Mouse (Mus musculus): Measurements from ENCODE around the gene Ccdc14. TPM values are rescaled to one million over a fixed set of nuclear protein-coding genes. Genes with fewer than 3 reads are reported as not detected.

The Ccdc14 gene
- polyA plus RNA-seq, 1 experiment from 2014 or later = 4.4 TPM

GRCm38 (mm10) chr16:34765666-34766065 lies 75.2 kb downstream of the Ccdc14 start:
- Histone ChIP-seq H3K36me3 (no peaks in the 10 kb centered on the region), H3K9me3 (replicated peaks) (no peaks in the 10 kb centered on the region), H3K4me3 (no peak overlapping the region), H3K27ac (no peak overlapping the region), H3K4me1 (no peaks in the 10 kb centered on the region), H3K9ac (no peak overlapping the region), H3K4me2 (no peak overlapping the region), H3K27me3 (replicated peaks) (no peaks in the 10 kb centered on the region)
- no peak for ATAC-seq
- 58% methylated on average over 1 of the region's 1 CpGs for WGBS (ENCODE audit: insufficient replicate concordance)

GRCm38 (mm10) chr16:34766193-34766592 lies 75.8 kb downstream of the Ccdc14 start:
- no peak overlapping the region for H3K9ac ChIP-seq
- H3K4me1 ChIP-seq = no peaks in the 10 kb centered on the region
- WGBS (ENCODE audit: insufficient replicate concordance) = 68% methylated on average over 1 of the region's 1 CpGs
- ATAC-seq = no peak
- H3K9me3 ChIP-seq (replicated peaks) = no peaks in the 10 kb centered on the region
- H3K36me3 ChIP-seq = no peaks in the 10 kb centered on the region
- H3K4me3 ChIP-seq = no peak overlapping the region
- H3K27me3 ChIP-seq (replicated peaks) = no peaks in the 10 kb centered on the region
- H3K27ac ChIP-seq = no peak overlapping the region
- no peak overlapping the region for H3K4me2 ChIP-seq

GRCm38 (mm10) chr16:34767443-34767842 lies 77.0 kb downstream of the Ccdc14 start:
- H3K27me3 ChIP-seq (replicated peaks) = no peaks in the 10 kb centered on the region
- H3K9me3 ChIP-seq (replicated peaks) = no peaks in the 10 kb centered on the region
- H3K9ac ChIP-seq = no peak overlapping the region
- WGBS (ENCODE audit: insufficient replicate concordance) = 82% methylated on average over 2 of the region's 2 CpGs
- no peak overlapping the region for H3K4me2 ChIP-seq
- no peaks in the 10 kb centered on the region for H3K4me1 ChIP-seq
- H3K4me3 ChIP-seq = no peak overlapping the region
- no peak for ATAC-seq
- no peaks in the 10 kb centered on the region for H3K36me3 ChIP-seq
- H3K27ac ChIP-seq = no peak overlapping the region

GRCm38 (mm10) chr16:34768436-34768835 lies 78.0 kb downstream of the Ccdc14 start:
- no peak for ATAC-seq
- H3K4me2 ChIP-seq = no peak overlapping the region
- 57% methylated on average over 4 of the region's 4 CpGs for WGBS (ENCODE audit: insufficient replicate concordance)
- H3K9me3 ChIP-seq (replicated peaks) = no peaks in the 10 kb centered on the region
- H3K27ac ChIP-seq = no peak overlapping the region
- H3K36me3 ChIP-seq = no peaks in the 10 kb centered on the region
- H3K9ac ChIP-seq = no peak overlapping the region
- no peaks in the 10 kb centered on the region for H3K4me1 ChIP-seq
- no peaks in the 10 kb centered on the region for H3K27me3 ChIP-seq (replicated peaks)
- H3K4me3 ChIP-seq = no peak overlapping the region

- ATAC-seq = no peak
- H3K27ac ChIP-seq = no peak overlapping the region
- H3K4me3 ChIP-seq = no peak overlapping the region
- no peak overlapping the region for H3K9ac ChIP-seq
- H3K9me3 ChIP-seq (replicated peaks) = no peaks in the 10 kb centered on the region
- H3K36me3 ChIP-seq = no peaks in the 10 kb centered on the region
- 48% methylated on average over 4 of the region's 4 CpGs for WGBS (ENCODE audit: insufficient replicate concordance)
- no peaks in the 10 kb centered on the region for H3K27me3 ChIP-seq (replicated peaks)
- H3K4me2 ChIP-seq = no peak overlapping the region
- H3K4me1 ChIP-seq = no peaks in the 10 kb centered on the region
Measured at GRCm38 (mm10) chr16:34770127-34770526, 79.7 kb downstream of the Ccdc14 start.

- Histone ChIP-seq H3K27ac (no peak overlapping the region), H3K9ac (no peak overlapping the region), H3K4me3 (no peak overlapping the region), H3K27me3 (replicated peaks) (no peaks in the 10 kb centered on the region), H3K4me1 (no peaks in the 10 kb centered on the region), H3K9me3 (replicated peaks) (no peaks in the 10 kb centered on the region), H3K36me3 (no peaks in the 10 kb centered on the region), H3K4me2 (no peak overlapping the region)
- ATAC-seq = no peak
- 40% methylated on average over 4 of the region's 4 CpGs for WGBS (ENCODE audit: insufficient replicate concordance)
Measured at GRCm38 (mm10) chr16:34772445-34773032, 82.1 kb downstream of the Ccdc14 start.

Other genes with a start within 250 kb of the Ccdc14 start
- gene Kalrn, start 117.1 kb upstream of the Ccdc14 start, polyA plus RNA-seq (2016; fragmentation: Nextera tagmentation; extraction: Ambion mirVana) = 18.4 and 18.6 TPM in 2 replicates
- gene Ropn1, start 40.7 kb upstream of the Ccdc14 start, polyA plus RNA-seq (2016; fragmentation: Nextera tagmentation; extraction: Ambion mirVana) = not detected in 2 replicates
- 4.6 and 5.9 TPM in 2 replicates for gene Mylk, start 54.6 kb downstream of the Ccdc14 start, polyA plus RNA-seq (2016; fragmentation: Nextera tagmentation; extraction: Ambion mirVana)

Measured in liver, embryonic 12.5 days (tissue).